Mouse (Mus musculus) layer of hippocampus, postnatal 10 days (tissue): ENCODE measurements around the gene Gm9970. TPM values are rescaled to one million over a fixed set of nuclear protein-coding genes. Genes with fewer than 3 reads are reported as not detected.
"Not testable (repeated sequence)": the region's sequence is repeated elsewhere in the genome, so short reads cannot be mapped to it uniquely, and the experiment has no call there.

ENCODE experiments used
- DNase-seq, 2 experiments: peaks; one replicate each; pipeline ENCODE4 v3.0.0; 2021; ENCODE audit warnings: low spot score in 2 of 2
- total RNA-seq, 2 experiments: library from RNA; stranded (reverse); gene quantifications; 2 replicates each; pipeline ENCODE4 v1.2.3; 2021

Gm9970 gene
- total RNA-seq, 2 experiments from 2014 or later = not detected

DNA sequence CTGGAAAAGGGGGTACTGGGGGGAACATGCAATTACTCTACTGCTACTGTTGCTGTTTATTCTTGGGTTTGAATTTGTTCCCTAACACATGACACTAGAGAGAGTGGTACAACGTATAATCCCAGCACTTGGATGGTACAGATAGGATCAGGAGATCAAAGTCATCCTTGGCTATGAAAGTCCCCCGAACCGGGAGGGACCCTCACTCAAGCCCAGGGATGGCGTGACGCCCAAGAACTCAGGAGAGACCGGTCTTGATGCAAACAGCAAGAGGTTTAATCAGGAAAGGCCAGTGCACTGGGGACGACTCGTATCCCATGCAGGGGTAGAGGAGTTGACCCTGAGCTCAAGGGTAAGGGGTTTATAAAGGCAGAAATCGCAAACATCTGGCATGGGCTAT is 18.3 kb downstream of the Gm9970 start:
- DNase-seq = no peak

DNA sequence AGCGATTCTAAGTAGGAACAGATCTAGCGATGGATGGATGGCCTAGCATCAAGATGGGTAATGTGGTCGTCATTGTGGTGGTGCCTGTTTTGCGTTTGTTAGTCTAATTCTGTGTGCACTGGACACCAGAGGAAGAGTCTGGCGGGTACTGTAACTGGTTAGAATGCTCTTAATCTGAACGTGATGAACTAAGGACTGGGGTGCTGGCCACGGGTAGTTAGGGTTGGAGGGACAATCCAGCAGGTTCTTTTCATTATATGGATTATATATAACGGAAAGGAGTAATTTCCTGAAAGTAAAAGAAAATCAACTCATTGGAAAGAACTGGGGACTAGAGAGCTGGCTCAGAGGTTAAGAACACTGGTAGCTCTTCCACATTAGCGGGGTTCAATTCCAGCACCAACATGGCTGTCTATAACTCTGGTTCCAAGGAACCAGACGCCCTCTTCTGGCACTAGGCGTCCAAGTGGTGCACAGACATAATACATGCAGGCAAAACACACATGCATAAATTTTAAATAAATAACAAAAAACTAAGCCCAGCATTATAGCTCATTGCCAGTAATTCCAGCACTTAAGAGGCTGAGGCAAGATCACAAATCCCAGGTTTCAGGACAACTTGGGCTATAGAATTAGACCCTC is 19.6 kb downstream of the Gm9970 start:
- peak; percentile 34 to 46 for DNase-seq

DNA sequence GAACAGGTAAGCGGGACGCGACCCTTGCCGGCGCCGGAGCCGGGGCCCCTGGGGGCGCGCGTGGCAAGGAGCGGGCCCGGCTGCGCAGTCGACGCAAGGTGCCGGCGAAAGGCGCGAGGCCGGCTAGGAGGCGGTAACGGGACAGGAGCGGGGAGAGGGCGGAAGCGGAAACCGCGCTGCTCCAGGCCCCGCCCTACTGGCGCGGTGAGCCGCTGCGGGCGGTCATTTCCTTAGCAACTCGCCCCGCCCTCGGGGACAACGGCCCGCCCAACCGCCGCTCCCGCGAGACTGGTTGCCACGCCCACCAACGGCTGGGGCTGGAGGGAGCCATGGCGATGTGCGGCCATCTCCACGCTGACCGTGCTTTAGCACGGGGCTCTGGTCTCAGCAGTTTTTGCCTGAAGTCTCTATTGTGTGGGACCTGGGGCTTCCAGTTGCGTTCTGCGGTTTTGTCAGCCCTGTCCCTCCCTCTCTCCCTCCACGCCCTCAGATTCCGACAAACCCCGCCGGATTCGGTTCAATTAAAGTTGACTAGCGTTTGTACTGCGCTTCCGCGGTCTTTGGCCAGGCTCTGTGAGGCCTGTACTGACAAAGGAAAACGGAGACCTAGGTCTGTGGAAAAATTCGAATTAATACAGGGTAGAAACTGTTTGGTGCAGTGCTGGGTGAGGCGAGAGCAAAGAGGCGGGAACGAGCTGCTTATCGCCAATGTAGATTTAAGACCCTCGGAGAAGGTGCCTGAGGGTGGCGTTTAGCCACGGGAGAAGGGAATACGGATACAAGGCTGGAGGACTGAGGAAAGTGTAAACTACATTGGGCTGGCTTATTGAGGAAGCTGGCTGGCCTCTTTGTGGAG is 20.4 kb downstream of the Gm9970 start, which contains the start of gene Ppm1g:
TSS of gene Ppm1g (minus strand) at position 240 of the 856 bp plus-strand sequence.
- peak; percentile 98 to 99 for DNase-seq

DNA sequence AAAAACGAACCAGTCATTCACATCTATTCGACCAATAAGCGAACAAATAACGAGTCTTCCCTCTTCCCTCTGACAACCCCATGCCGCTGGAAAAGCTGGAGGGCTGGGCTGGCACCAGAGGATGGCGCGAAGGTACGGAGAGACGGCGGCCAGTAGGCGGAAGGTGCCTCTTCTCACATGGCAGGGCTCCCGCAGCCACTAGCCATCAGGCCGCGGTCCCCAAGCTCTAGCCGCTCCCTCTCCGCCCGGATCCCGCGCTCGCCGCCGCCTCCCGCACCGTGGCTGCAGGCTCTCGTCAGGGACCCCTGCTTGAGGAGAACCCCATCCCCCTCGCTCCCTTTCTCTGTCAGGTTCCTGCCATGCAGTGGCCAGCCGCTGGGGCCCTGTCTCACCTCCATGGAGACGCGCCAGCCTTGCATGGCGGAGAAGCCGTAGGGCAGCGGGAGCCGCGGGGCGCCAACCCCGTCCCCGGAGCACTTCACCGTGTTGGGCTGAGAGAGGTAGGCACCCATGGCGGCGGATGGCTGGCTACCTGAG is 21.1 kb downstream of the Gm9970 start:
- peak in 1 of 2 experiments; percentile 64 for DNase-seq

DNA sequence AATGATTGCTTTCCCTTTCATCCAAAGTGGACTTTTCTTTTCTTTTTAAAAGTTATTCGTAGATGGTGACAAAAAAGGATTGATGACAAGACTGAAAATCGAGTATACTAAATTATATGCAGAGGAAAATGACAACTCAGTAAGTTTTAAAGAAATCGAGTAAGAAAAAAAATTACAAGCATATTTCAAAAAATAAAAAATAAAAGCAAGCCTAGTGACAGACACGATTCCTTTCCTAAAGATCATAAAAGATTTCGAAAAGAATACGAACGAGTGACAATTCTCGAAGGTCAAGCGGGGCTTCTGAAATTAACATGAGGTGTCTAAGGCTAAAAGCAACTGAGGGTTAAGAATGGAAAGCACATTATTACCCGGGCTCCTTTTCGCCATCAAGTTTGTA is 21.6 kb downstream of the Gm9970 start:
- DNase-seq = no peak

DNA sequence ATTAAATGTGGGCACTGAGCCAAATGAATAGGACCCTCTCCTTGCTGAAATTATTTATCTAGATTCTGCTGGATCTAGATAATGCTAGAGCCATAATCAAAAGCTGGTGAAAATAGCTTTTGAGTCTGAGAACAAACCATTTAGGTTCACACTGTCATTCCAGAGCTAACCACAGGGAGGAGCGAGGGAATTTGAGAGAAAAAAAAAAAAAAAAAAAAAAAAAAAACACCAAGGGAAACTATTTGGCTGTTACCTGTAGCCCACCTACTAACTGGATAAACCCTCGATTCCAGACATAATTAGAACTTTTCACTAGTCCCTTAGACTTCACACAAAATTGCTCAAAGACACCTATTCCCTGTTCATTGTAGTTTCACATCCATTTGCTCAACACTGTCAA is 22.0 kb downstream of the Gm9970 start:
- DNase-seq = peak in 1 of 2 experiments; percentile 23

DNA sequence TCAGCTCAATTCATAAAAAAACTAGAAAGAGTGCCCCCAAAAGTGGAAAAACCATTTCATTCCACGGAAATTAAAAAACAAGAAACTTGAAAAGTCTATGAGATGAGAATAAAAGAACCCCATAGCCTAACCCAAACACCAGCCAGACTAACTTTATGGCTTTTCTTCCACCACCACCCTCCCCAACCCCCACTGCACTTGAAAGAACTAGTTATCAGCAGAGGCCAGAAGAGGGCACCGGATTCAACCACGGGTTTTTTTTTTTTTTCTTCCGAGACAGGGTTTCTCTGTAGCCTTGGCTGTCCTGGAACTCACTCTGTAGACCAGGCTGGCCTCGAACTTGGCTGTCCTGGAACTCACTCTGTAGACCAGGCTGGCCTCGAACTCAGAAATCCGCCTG is 22.7 kb downstream of the Gm9970 start:
- DNase-seq = no peak

DNA sequence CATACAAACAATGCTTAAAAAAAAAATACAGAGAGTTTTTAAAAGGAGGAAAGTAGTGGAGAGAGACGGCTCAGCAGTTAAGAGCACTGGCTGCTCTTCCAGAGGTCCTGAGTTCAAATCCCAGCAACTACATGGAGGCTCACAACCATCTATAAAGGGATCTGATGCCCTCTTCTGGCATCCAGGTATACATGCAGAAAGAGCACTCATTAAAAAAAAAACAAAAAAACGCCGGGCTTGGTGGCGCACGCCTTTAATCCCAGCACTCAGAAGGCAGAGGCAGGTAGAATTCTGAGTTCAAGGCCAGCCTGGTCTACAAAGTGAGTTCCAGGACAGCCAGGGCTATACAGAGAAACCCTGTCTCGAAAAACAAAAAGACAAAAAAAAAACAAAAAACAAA is 24.5 kb downstream of the Gm9970 start:
- DNase-seq = not testable (repeated sequence)

DNA sequence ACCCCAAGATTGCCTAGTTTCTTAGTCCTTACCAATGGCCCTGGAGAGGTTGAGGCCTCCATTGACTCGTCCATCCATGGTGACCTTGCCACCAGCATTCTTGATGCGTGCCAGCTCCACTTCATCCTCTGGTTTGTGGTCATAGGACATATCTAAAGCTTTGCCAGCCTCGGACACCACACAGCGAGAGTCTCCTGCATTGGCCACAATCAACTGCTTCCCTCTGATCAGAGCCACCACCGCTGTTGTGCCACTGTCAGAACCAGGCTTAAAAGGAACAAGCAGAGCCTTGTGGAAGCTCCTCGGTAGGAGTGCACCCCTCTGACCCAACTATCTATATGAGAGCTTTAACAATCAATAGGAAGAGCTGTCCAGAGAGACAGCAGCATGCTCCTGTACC is 36.6 kb downstream of the Gm9970 start:
- no peak for DNase-seq

DNA sequence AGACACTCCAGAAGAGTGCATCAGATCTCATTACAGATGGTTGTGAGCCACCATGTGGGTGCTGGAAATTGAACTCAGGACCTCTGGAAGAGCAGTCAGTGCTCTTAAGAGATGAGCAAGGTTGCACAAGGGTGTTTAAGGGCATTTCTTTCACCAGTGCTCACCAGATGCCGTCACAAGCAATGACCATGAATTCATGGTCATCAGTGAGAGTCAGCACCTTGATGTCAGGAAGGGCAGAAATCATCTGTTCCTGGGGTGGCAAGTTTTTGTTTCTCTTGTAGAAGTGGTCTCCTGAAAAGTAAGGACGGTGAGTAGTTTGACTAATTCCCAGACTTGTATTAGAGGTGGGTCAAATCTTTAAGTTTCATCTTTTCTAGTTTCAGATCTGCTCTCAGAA is 37.2 kb downstream of the Gm9970 start:
- DNase-seq = no peak

DNA sequence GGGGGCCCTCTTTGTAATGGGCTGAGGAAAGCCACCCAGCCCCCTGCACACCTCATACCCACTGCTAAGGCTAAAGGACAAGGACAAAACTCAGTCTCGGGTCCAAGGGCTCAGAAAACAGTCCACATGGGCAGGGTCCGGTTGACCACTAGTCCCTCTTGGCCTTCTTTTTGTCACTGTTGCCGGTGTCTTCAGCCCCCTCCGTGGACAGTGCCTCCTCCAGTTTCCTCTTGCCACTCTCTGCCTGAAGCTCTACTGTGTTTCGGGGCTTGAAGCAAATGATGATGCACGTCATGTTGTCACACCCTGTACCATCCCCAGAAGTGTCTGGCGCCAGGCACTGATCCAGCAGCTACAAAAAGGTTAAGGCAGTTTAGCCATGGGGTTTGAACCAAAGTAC is 38.1 kb downstream of the Gm9970 start:
- no peak for DNase-seq

DNA sequence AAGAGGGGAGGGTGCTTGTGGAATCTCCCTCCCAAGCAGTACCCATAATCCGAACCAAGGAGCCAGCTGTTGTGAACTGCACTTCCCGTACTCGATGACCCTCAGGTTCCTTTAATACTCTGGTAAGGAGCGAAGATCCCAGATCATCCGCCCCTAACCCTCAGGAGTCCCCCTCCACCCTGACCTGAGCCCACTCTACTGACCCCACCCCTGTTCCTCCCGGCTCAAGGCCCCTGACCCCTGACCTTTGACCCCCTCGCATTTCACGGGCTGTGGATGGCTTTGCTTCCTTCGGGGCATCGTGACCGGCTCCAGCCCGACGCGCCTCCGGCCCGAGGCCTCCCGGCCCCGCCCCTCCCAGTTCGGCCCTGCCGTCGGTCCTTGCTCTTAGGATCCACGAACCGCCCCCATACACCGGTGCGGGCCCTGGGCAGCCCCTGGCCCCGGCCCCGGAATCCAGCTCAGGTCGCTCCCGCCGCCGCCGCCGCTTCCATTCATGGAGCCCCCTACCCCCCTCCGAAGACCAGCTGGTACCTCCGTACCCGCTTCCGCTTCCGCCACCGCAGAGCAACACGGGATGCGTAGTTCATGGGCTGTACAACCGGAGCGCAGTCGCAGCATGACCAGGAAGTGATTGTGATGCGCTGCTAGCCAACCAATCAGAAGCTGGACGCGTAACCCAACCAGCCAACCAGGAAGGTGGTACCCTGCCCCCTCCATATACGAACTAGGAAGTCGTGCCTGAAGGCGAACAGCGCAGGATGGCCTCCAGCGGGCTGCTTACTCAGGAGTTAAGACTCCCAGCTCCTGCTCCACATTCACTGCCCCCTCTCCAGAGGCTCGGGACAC is 39.1 kb downstream of the Gm9970 start, which contains the start of gene Zfp513:
TSS of gene Zfp513 (minus strand) at position 562 of the 849 bp plus-strand sequence.
- peak; percentile 94 to 95 for DNase-seq

DNA sequence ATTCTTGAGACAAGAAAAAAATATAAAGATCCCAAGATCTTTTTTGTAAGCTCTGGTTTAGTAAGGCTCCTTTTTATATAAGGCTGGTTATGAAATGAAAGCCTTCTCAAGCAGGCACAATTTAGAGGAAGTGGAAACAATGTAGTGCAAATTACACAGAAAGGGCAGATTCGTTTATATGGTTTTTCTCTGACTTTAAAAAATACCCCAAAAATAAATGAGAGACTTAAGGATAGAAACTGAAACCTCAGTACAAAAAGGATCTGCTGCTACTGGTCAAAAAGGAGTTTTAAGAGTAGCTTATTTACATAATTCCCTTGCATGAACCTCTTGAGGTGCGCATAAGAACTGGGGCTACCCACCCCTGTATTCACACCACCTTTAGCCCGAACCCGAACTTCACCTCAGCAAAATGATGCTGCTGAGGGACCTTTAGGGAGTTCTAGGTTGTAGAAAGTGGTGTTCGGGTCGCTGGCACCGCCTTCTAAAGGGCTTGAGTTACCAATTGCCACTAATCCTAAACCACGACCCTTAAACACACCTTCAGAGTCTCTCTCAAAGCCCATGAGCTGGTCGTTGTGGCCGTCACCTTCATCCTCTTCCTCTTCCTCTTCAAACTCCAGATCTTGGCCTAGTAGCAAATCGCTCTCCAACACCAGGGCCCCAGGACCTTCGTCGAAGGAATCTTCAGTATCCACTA is 39.8 kb downstream of the Gm9970 start:
- no peak for DNase-seq

DNA sequence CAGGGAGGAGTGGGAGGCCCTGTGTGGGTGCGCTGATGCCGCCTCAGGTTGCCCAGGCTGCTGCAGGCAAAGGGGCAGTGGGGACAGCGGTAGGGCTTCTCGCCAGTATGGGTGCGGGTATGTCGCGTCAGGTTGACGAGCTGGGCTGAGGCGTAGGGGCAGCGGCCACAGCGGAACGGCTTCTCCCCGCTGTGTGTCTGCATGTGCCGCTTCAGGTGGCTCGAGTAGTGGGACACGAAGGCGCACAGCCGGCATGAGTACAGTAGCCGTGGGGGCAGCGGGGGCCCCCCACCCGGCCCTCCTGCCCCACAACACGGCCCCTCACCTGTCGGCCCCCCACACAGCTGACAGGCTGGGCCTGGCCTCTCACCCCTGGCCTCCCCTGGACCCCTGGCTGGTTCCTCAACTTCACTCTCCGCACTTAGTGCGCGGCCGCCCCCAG is 40.7 kb downstream of the Gm9970 start:
- peak; percentile 31 to 41 for DNase-seq

DNA sequence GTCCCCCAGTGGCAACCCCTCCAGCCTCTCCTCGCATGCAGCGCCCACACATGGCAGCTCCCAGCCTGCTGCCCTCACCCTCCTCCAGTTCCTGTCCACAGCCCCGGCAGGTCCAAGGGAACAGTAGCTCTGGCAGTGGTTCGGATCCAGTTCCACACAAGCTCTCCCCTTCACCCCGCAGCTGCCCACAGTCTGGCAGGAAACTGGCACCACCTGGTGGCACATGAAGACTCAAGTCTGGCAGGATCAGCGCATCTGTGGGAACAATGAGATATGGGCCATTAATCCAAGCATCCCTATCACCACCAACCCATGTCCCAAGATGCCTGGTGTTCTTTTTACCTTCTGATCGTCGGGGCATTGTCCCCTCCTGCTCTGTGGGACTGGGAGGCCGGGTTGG is 41.1 kb downstream of the Gm9970 start:
- DNase-seq = peak; percentile 40 to 52

DNA sequence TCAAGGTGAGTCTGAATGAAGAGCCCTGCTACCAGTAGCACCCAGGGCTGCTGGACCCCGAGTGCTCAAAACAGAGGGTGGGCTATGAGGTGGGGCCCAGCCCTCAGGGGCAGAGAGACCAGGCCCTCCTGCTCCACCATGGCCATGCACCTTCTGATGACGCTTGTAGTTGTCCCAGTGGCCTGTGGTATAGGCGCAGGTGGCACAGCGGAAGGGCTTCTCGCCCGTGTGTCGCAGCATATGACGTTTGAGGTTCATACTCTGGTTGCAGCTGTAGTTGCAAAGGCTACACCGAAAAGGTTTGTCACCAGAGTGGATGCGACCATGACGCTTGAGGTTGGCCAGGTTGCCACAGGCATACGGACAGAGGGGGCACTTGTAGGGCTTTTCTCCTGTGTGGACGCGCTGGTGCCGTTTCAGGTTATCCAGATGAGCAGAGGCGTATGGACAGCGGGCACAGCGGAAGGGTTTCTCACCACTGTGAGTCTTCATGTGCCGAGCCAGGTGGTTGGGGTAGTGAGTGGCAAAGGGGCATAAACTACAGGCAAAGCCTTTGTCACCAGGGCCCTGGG is 41.6 kb downstream of the Gm9970 start:
- DNase-seq = no peak

DNA sequence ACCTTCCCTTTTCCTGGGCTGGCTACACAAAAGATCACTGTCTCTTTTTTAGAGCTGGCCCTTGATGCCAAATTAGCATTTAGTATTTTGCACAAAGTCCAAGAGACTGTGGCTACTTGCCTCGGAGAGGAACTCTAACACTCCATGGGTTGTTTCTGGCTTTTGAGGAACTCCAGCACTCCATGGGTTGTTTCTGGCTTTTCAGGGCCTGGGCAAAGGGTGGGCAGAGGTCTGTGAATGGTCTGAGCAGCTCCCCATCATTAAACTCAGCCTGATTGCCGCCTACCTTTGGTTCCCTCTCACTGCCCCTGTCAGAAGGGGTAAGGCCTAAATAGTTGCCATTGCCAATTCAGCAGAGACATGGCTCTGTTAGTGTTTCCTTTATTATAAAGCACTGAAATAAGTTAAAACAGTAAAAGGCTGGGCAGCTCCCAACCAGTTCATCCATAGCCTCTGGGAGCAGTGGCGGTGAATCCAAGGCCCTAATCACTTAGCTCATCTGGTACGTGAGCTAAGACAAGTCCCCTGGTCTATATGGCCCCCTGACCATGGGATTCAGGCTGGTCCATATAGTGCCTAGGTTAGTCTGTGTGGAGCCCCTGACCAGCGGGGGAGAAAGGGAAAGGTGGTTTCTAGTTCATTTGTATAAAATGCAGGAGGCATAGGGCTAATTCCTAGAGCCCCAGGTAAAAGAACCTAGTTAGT is 42.3 kb downstream of the Gm9970 start:
- DNase-seq = no peak

DNA sequence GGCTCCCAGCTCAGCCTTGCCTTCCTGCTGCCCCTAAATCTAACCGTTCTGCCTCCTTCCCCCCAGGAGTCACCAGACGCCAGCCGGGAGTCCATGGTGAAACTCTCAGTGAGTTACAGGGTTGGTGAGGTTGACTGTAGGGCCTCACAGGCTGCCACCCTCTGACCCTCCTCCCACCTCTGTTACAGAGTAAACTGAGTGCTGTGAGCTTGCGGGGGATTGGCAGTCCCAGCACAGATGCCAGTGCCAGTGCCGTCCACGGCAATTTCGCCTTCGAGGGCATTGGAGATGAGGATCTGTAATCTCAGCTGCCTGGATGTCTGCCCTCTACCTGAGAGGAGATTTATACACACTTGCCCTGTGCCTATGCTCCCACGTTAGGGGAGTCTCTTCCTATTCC is 42.9 kb downstream of the Gm9970 start:
- DNase-seq = no peak

DNA sequence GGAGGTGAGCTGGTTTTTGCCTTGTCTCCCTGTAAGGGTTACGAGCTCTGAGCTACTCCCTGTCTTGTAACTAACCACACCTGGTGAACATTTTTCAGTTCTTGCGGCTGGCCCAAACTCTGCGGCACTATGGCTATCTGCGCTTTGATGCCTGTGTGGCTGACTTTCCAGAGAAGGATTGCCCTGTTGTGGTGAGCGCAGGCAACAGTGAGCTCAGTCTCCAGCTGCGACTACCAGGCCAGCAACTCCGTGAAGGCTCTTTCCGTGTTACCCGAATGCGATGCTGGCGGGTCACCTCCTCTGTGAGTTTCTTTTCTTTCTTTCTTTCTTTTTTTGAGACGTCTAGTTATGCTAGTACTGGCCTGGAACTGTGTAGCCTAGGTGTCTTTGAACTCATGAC is 44.0 kb downstream of the Gm9970 start:
- no peak for DNase-seq

DNA sequence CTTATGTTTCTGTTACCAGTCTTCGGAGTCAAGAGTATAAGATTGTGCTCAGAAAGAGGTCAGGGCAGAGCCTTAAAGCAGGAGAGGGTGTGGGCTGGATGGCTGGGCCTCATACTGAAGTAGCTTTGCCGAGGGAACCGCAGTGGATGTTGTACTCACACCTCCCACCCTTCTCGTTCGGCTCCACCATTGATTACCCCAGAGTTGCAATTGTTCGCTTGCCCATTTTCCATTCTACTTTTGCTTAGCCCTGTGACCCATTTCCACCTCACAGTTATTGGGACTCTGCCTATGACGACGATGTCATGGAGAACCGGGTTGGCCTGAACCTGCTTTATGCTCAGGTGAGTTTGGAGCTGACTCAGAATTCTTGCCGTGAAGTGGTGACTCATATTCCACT is 44.8 kb downstream of the Gm9970 start:
- no peak for DNase-seq
